Mouse (Mus musculus) limb, embryonic 14.5 days (tissue): Measurements from ENCODE around the gene Actr3b. TPM values are rescaled to one million over a fixed set of nuclear protein-coding genes. Genes with fewer than 3 reads are reported as not detected.

Source experiments
- ATAC-seq: fragments of 200-750 bp; cut with Nextera tagmentation; 2 replicates; pipeline ENCODE4 v1.8.0; 2017; ENCODE audit warnings: low read depth, moderate number of reproducible peaks, moderate TSS enrichment; ENCODE audit not compliant: low FRiP score
- DNase-seq: peaks from one replicate; pipeline ENCODE4 v3.0.0-alpha.2; 2015; ENCODE audit warnings: low spot score
- H3K27ac ChIP-seq: fragments of 300-500 bp; sonication (generic); replicated peaks from 2 replicates; pipeline ENCODE4 v1.5.1; 2014; ENCODE audit warnings: low read depth, mild to moderate bottlenecking, low read length, moderate library complexity, mixed read lengths
- H3K27me3 ChIP-seq: fragments of 300-500 bp; sonication (generic); 2 replicates; pipeline ENCODE4 v1.6.1; 2014; ENCODE audit warnings: low read length, mixed read lengths; ENCODE audit not compliant: control insufficient read depth, insufficient read depth
- H3K36me3 ChIP-seq: fragments of 300-500 bp; sonication (generic); 2 replicates; pipeline ENCODE4 v1.6.1; 2014; ENCODE audit warnings: mild to moderate bottlenecking, low read length, moderate library complexity, mixed read lengths; ENCODE audit not compliant: control insufficient read depth, insufficient read depth
- H3K4me1 ChIP-seq: fragments of 300-500 bp; sonication (generic); 2 replicates; pipeline ENCODE4 v1.6.1; 2014; ENCODE audit warnings: antibody characterized with exemption, low read length, mixed read lengths; ENCODE audit not compliant: control insufficient read depth, insufficient read depth
- H3K4me2 ChIP-seq: fragments of 300-500 bp; sonication (generic); replicated peaks from 2 replicates; pipeline ENCODE4 v1.6.1; 2014; ENCODE audit warnings: low read depth, mild to moderate bottlenecking, low read length, moderate library complexity; ENCODE audit not compliant: severe bottlenecking
- H3K4me3 ChIP-seq: fragments of 300-500 bp; sonication (generic); replicated peaks from 2 replicates; pipeline ENCODE4 v1.5.1; 2014; ENCODE audit warnings: low read length
- H3K9ac ChIP-seq: fragments of 300-500 bp; sonication (generic); 2 replicates; pipeline ENCODE4 v1.6.1; 2014; ENCODE audit warnings: mild to moderate bottlenecking, low read depth, low read length, moderate library complexity; ENCODE audit not compliant: severe bottlenecking
- H3K9me3 ChIP-seq: fragments of 300-500 bp; sonication (generic); 2 replicates; pipeline ENCODE4 v1.6.1; 2016; ENCODE audit warnings: low read length; ENCODE audit not compliant: control insufficient read depth
- POLR2A ChIP-seq: fragments of 200-500 bp; IDR thresholded peaks from 2 replicates; pipeline ENCODE4 v1.8.0; 2012; ENCODE audit warnings: inconsistent platforms, mild to moderate bottlenecking, moderate library complexity, borderline replicate concordance; ENCODE audit not compliant: insufficient read depth, insufficient read length; ENCODE audit errors: extremely low read depth
- WGBS: fragments of 180-500 bp; shearing (Covaris S2); extraction: QIAGEN DNeasy Blood & Tissue Kit; methylation state at CpG from one replicate; pipeline ENCODE4 v1.1.7; 2014; 5-methylcytosine and 5-hydroxymethylcytosine counted together
- polyA plus RNA-seq, 2 experiments: library from polyadenylated mRNA; depleted of rRNA in 1 of 2; stranded (reverse) in 1 of 2; unstranded in 1 of 2; fragments of >200 nt; fragmentation: Nextera tagmentation in 1 of 2; extraction: Ambion mirVana in 1 of 2; gene quantifications; 2 replicates each; pipeline versions ENCODE4 v1.2.1 to v1.2.3; 2012 to 2014

Gene Actr3b
- polyA plus RNA-seq, 2 experiments, result 2.3 to 4.6 TPM

GRCm38 (mm10) chr5:25889746-25890382, 130.1 kb downstream of the Actr3b start:
- no peak overlapping the region for H3K4me2 ChIP-seq
- H3K9ac ChIP-seq, result no peak overlapping the region
- H3K9me3 ChIP-seq, result no peaks in the 10 kb centered on the region
- ATAC-seq (no peak), DNase-seq (no peak)
- no peak overlapping the region for H3K27ac ChIP-seq
- H3K4me1 ChIP-seq, result no peaks in the 10 kb centered on the region
- no peak for TF ChIP-seq POLR2A
- H3K4me3 ChIP-seq, result no peak overlapping the region
- H3K36me3 ChIP-seq, result no peaks in the 10 kb centered on the region
- H3K27me3 ChIP-seq, result no peaks in the 10 kb centered on the region
- WGBS, result 30% methylated on average over 3 of the region's 3 CpGs

DNA sequence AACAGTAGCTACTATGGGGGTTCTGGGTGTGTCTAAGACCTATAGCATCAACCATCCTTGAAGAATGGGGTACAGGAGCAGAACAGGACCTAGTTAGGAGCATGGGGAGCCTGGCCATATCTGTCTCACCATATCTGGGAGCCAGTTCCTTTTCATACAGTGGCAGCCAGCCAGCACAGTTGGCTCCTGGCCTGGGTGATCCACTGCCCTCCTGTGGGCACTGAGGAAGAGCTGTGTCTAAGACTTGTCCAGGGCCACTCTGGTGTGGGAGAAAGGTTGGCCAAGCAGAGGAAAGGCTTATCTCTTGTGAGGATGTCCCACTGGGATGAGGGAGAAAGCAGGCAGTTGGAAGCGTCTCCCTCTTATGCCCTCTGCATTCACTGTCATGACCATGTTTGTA, 131.5 kb downstream of the Actr3b start:
- ATAC-seq, result no peak

More for the DNA sequence above, 131.5 kb downstream of the Actr3b start:
- Histone ChIP-seq H3K4me2 (no peak overlapping the region), H3K27ac (no peak overlapping the region), H3K36me3 (no peaks in the 10 kb centered on the region), H3K4me3 (no peak overlapping the region), H3K4me1 (no peaks in the 10 kb centered on the region), H3K9ac (no peak overlapping the region), H3K9me3 (no peaks in the 10 kb centered on the region), H3K27me3 (no peaks in the 10 kb centered on the region)
- DNase-seq, result no peak
- no peak for TF ChIP-seq POLR2A
- WGBS, result 84% methylated on average over 1 of the region's 1 CpGs

Other genes starting within 250 kb of the Actr3b start
- gene Cct8l1, start 243.9 kb upstream of the Actr3b start, polyA plus RNA-seq (2012; rRNA removed), result 0.04 TPM in 1 of 2 replicates, not detected in the other
- 0.12 TPM in 1 of 2 replicates, not detected in the other for gene Cct8l1, start 243.9 kb upstream of the Actr3b start, polyA plus RNA-seq (2014; fragmentation: Nextera tagmentation; extraction: Ambion mirVana)
- 11.7 and 14.1 TPM in 2 replicates for gene Xrcc2, start 54.2 kb upstream of the Actr3b start, polyA plus RNA-seq (2012; rRNA removed)
- gene Xrcc2, start 54.2 kb upstream of the Actr3b start, polyA plus RNA-seq (2014; fragmentation: Nextera tagmentation; extraction: Ambion mirVana), result 3.1 and 4.4 TPM in 2 replicates
- gene Gm21663, start 182.4 kb downstream of the Actr3b start, polyA plus RNA-seq (2012; rRNA removed), result not detected in 2 replicates
- 0.19 TPM in 1 of 2 replicates, not detected in the other for gene Gm21663, start 182.4 kb downstream of the Actr3b start, polyA plus RNA-seq (2014; fragmentation: Nextera tagmentation; extraction: Ambion mirVana)
- 0.03 TPM in 1 of 2 replicates, not detected in the other for gene Gm21671, start 194.4 kb downstream of the Actr3b start, polyA plus RNA-seq (2012; rRNA removed)
- 0.12 TPM in 1 of 2 replicates, not detected in the other for gene Gm21671, start 194.4 kb downstream of the Actr3b start, polyA plus RNA-seq (2014; fragmentation: Nextera tagmentation; extraction: Ambion mirVana)
- not detected in 2 replicates for gene Gm21680, start 212.7 kb downstream of the Actr3b start, polyA plus RNA-seq (2012; rRNA removed)
- gene Gm21680, start 212.7 kb downstream of the Actr3b start, polyA plus RNA-seq (2014; fragmentation: Nextera tagmentation; extraction: Ambion mirVana), result 0.12 and 0.18 TPM in 2 replicates
- gene Gm21698, start 228.7 kb downstream of the Actr3b start, polyA plus RNA-seq (2012; rRNA removed), result not detected in 2 replicates
- 0.07 and 0.12 TPM in 2 replicates for gene Gm21698, start 228.7 kb downstream of the Actr3b start, polyA plus RNA-seq (2014; fragmentation: Nextera tagmentation; extraction: Ambion mirVana)
- not detected in 2 replicates for gene Gm1979, start 244.8 kb downstream of the Actr3b start, polyA plus RNA-seq (2012; rRNA removed)
- gene Gm1979, start 244.8 kb downstream of the Actr3b start, polyA plus RNA-seq (2014; fragmentation: Nextera tagmentation; extraction: Ambion mirVana), result 0.15 and 0.30 TPM in 2 replicates